Mouse (Mus musculus) monocyte, adult 5-6 weeks (primary cell): Measurements from ENCODE around the gene Bglap3. TPM values are rescaled to one million over a fixed set of nuclear protein-coding genes. Genes with fewer than 3 reads are reported as not detected.
"Not testable (repeated sequence)": the region's sequence is repeated elsewhere in the genome, so short reads cannot be mapped to it uniquely, and the experiment has no call there.

Experiments
- ATAC-seq: fragments of 153-309, 156-312 bp; replicated peaks from 2 replicates; pipeline ENCODE4 v1.8.0; 2017; ENCODE audit warnings: mild to moderate bottlenecking; ENCODE audit not compliant: low TSS enrichment, insufficient number of reproducible peaks, severe bottlenecking, poor library complexity, low FRiP score
- total RNA-seq: library from RNA; stranded (forward); fragments of 200-1000, 200-491, 200-594 nt; gene quantifications from 3 replicates; pipeline ENCODE4 v1.2.3, GENCODE M21; 2017

Bglap3 gene
- not detected in 3 replicates for total RNA-seq

DNA sequence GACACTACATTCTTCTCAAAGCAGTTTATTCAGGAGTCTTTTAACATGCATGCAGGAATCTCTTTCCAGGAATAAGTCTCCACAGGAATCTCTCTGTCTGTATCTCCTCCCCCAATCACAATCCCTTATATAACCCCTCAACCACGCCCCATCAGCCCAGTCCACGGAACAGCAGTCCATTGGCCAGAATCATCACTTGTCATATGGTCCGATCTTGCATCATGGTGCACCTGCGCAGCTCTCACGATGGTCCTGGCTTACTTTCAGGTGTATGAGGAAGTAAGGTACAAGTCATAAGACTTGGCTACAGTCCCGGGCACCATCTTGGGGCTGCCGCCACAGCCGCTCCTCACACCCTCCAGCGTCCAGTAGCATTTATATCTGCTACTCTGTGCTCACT, at the start of gene Bglap3:
Gene Bglap3 (minus strand): TSS at position 101 of the 400 bp plus-strand sequence.
- ATAC-seq = not testable (repeated sequence)

DNA sequence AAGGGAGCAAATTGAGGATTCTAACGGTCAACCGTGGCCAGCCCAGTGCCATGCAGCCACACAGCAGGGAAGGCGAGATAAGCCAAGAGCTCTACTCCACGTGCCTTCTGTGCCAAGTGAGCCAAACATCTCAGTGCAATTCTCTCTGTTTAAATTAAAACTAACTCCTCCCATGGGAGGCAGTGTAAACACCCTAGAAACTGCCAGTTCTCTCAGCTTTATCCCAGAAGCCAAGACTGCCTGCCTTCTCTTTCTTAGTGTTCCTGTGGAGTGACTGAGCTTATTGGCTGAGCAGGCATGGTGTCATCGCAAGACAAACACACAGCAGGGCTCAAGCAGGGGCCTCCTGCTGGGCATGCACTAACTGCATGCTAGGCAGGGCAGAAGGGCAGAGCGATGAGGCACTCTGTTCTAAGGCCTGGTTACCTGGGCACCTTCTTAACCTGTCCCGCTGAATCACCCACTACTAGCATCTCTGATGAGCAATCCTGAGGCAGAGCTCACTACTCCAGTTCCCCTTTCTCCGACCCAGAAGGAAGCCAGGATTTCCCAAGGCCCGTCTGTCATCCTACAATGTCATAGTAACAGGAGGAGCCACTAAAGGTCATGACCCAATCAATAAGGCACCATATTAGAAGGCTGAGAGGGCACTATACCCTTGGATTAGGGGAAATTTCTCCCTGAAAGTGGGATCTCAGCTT, 49.6 kb upstream of the Bglap3 start:
- ATAC-seq = peak; percentile 51

DNA sequence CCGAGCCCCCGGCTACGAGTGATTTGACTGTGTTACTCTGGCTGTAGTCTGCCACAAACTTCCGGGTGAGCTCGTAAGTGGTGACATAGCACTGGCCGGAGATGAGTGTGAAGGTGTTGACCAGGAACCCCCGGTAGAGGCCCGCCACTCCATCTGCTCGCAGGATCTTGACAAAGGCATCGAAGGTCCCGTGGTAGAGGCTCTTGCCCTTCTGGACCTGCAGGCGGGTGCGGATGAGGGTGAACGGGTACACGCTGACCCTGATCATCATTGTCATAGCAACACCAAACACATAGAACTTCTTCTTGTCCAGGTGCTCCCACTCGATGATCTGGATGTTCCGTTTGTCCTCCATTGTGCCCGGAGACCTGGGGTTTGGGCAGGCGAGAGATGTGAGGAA, 48.2 kb upstream of the Bglap3 start:
- no peak for ATAC-seq

DNA sequence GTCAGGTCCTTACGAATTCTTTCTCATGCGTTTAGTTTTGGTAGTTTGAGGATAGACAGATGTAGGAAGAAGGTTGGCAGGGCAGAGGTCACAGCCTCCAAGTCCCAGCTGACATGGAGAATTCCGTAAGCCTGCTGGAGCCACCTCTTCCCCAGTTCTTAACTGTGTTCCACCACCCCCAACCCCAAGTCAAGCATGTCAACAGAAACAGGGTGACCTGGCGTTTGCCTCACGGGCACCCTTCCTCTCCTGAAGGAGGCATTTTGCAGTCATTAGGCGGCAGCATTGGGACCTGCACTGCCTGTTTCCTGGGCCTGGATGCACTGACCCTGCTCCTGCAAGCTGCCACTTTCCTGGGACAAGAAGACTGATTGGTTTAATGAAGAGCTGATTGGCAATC, 45.5 kb upstream of the Bglap3 start:
- no peak for ATAC-seq

DNA sequence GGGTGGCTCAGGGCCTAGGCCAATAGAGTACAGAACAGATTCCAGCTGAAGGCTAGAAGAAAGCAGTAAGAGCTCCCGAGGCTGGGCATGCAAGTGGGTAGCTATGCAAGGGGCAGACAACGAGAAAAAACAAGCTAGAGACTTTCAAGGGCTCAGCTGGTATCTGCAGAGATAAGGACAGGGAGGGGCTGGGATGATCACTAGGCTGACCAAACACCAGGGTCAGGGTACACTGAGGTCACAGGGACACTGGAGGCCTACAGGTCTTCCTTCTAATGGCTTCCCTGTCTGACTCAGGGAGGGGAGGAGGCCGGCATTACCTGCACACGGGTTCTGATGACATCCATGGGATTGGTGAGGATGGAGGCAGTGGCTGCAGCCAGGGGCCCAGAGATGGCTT, 43.1 kb upstream of the Bglap3 start:
- no peak for ATAC-seq

DNA sequence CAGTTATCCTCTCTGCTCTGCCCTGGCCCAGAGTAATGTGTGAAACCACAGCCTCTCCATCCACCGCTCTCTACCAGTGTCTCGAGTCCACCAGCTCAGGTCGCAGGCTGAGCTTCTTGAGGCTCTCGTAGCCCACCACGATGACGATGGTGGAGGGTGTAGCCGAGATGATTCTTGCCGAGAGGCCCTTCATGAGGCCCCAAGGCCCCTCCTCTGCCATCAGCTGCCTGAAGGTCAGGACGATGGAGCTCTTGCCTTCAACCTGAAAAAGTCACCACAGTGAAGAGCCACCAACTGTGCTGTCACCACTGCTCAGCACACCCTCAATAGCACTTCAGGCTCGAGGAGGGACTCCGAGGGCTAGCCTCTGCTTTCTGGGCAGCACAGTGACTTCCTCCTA, 40.1 kb upstream of the Bglap3 start:
- no peak for ATAC-seq

DNA sequence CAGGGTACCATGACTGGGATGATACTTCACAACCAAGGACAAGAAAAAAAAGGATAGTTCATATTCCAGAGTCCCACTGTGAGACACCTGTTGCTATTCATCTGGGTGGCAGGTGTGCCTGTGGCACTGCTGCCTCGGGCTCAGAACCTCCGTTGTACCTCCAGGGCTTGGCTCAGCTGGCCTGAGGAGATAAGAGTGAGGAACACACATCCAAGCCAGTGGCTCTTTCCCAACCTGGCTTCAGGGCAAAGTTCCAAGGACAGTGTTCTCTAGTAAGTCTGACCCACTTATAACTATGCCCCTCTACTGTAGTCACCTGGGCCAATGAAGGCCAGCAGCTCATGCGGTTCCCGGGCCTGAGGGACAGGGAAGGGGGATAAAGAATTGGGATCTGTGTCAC, 39.1 kb upstream of the Bglap3 start:
- ATAC-seq = no peak

DNA sequence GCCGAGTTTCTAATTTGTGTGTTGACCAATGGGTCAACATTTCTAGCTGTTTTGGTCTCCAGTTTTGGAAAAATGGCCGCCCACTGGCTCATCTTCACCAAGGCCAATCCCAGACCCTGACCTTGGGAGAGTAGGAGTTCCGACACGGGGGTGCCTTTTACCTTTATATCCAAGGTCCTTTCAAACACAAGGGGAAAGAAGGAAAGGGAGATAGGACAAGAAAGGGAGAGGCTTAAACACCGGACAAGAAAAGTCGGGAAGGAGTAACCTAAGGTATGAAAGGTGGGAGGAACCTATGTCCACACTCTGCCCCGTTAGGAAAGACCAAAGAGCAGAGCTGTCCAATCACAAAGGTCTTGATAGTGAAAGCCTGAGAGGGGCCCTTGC, 38.1 kb upstream of the Bglap3 start:
- no peak for ATAC-seq

DNA sequence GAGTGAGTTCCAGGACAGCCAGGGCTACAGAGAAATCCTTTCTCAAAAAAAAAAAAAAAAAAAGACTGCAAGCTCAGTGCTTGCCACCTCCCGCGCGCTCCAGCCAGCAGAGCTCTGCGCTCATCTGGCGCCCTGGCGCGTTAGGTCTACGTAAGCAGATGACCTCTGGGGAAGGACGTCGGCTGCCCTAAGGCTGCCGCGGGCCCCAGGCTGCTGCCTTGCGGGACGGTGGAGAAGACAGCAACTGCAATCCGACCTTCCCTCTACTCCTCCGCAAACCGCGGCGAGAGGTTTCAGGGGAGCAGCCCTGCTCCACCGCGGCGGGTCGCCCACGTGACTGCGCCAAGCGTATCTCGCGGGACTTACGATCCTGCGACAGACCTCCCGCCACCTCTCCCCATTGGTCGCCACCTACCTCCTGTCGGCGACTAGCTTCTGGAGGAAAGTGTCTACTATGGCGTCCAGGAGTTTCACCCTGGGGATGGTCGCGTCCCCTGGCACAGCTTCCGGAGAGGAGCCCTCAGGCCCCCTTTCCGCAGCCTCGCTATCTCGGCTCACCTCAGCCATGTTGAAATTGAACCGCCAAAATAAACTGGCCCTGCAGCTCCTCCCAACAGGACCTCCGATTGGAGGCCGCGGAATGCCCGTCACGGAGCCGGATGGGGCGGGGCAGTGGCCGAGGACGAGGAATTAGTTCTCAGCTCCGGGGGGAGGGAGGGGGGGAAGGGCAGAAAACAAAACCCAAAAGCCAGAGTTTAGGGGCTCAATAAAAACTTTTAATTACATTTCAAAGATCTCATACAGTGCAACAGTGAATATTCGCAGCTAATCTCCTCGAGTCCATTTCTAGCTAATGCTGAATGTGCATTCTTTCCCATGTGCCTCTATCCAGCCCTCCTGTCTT, 37.5 kb upstream of the Bglap3 start, which contains the start of gene Pmf1:
Gene Pmf1 (minus strand): TSS at position 591 of the 904 bp plus-strand sequence.
- ATAC-seq = peak; percentile 82

DNA sequence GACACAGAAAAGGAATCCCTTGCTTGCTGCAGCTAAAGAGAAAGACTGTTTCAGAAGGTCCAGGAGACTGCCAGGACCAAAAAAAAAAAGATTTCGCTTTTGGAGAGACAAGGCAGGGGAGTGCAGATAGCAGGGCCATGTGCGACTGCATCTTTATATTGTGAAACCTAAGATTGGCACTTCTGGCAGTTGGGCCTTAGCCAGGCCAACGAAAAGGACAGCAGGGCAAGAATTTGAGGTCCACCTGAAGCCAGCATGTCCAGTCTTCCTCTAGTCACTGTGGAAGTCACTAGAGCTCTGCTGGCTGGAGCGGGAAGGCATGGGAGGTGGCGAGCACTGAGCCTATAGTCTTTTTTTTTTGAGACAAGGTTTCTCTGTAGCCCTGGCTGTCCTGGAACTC, 36.4 kb upstream of the Bglap3 start:
- no peak for ATAC-seq

DNA sequence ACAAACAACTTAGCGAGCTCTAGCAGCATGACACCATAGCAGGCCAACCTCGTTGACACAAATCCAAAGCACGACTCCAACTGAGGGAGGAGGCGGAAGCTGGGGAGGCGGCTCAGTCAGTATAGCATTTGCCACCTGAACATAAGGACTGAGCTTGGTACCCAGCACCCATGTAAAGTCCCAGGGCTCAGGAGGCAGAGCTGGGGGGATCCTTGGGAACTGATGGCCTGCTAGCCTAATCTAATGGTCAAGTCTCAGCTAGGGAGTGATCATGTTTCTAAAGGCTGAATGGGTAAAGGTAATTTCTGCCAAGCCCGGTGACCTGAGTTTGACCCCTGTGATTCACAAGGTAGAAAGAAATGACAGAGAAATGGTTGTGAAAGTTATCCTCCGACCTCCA, 35.0 kb upstream of the Bglap3 start:
- ATAC-seq = no peak

DNA sequence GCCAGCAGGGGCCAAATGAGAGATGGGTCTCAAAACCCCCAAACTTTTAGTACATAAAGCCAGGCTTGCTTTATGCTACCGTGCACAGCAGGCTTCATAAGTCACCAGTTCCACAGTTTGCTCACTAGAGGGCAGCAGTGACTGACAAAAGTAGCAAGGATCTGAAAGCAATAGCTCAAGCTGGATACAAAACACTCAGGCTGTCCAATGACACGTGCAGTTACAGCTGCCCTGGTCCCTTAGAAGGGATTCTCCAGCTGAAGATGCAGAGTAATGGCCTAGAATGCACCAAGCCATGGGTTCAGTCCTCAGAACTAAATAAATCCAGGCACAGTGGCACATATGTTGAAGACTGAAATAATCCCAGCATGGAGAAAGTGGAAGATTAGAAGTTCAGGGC, 34.5 kb upstream of the Bglap3 start:
- peak; percentile 57 for ATAC-seq

DNA sequence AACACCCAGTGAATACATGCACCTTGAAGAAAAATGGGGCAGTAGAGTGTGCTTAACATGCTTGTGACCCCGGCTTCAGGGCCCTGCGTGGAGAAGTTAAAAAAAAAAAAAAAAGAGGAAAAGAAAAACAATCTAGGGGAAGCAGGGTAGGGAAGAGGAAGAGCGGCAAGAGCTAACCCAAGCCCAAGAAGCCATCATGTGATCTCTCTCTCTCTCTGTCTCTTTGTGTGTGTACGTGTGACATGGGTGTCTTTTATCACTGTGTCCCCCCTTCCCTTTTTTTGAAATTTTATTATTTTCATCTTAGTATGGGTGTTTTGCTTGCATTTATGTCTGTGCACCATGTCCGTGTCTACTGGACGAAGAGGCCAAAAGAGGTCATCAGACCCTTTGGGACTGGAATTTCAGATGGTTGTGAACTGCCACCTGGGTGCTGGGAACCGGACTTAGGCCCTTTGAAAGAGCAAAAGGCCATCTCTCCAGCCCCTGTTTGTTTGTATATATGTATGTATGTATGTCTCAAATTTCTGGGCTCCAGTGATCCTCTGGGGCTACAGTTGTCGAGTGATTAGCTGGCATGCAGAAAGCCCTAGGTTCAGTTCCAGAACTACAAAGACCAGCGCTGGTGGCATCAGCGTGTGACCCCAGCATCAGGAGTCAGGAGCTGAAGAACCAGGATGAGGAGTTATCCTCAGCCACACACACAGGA, 31.1 kb upstream of the Bglap3 start:
- ATAC-seq = peak; percentile 61; the same call in 1 of the 2 replicates

DNA sequence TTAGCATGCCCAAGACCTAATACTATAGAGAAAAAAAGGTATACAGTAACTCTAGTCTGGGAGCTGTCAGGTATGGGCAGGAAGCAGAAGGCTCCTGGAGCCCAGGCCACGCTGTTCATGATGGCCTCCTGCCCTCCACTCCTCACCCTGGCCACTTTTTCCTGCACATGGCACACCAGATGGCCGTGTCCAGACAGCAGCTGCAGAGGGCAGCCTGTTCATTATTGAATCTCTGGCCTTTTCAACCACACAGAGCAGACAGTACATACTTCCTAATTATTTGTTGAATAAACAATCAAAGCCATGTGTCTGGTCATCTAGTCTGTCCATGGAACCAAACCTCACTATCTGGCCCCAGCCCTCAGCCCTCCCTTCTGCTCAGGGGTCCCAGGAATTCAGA, 26.1 kb upstream of the Bglap3 start:
- ATAC-seq = no peak

DNA sequence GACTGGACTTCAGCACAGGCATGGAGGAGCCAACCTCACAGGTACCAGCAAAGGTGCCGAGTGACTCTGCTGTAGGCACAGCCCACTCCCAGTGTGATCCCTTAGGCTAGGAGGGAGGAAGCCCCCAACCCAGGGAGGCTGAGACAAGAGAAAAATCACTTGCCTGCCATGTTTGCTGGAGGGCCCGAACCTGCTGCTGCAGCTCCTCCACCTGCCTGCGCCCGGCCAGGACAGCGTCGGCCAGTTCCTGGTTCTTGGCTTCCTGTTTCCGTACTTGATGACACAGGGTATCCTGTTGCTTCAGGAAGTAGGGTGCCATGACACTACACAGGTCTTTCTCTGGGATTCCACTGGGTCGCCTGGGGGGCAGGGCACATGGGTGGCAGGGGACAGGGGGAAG, 23.2 kb upstream of the Bglap3 start:
- no peak for ATAC-seq

DNA sequence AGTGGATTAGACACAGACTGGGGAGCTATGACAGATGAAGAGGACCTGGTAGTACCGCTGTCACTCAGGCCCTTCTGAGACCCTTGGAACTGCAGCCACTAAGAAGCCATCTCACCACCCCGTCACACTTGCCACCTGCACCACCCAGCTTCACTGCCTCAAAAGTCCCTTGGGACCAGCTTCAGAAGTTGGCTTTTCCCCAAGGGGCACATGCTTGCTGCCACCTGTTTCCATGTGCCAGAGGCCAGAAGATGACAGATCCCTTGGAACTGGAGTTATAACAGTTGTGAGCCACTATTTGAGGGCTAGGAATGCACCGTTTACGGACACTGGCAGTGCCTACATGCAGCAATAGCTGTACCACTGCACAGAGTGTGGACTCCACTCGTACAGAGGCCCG, 22.7 kb upstream of the Bglap3 start:
- ATAC-seq = 0 out of 2 replicates have a peak, but pooled peaks have one; percentile 11

DNA sequence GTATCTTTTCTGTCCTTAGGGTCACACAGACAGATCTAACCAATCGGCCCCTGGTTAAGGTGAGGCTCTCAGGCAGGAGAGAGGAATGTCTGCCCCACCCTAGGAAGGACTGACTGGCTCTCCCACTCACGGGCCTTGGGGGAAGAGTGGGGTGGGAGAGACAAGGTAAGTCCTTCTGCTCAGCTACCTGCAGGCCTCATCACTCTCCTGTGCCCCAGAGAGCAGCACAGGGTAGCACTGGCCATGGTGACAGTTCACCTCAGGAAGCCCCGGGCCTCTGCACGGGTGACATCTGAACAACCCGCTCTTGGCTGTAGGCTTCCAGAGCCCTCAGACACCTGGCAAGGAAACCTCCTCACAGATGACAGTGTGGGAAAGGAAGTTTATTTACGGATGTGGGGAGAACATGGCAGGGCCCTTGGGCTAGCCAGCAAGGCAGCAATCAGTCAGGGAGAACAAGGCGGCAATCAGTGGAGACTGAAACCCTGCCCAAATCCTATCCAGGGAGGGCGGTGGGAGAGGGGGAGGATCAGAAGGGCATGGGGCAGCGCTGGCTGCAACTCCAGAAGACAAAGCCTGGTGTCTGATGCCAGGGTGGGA, 21.3 kb upstream of the Bglap3 start:
- ATAC-seq = no peak

DNA sequence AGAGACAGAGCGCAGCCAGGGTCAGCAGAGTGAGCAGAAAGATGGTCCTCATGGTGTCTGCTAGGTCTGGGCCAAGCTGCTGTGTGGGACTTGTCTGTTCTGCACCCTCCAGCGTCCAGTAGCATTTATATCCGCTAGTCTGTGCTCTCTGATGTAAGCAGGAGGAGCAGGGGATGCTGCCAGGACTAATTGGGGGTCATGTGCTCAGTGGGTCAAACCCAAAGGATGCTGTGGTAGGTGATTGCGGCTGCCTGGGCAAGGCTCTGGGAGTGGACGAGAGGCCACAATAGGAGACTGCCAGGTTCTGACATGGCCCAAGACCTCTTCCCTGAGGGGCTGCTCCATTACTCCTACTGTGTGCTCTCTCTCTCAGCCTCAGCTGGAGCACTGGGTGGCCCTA, 11.8 kb upstream of the Bglap3 start, which contains the start of gene Bglap:
Gene Bglap (minus strand): TSS at position 101 of the 400 bp plus-strand sequence.
- 0 out of 2 replicates have a peak, but pooled peaks have one; percentile 20 for ATAC-seq

DNA sequence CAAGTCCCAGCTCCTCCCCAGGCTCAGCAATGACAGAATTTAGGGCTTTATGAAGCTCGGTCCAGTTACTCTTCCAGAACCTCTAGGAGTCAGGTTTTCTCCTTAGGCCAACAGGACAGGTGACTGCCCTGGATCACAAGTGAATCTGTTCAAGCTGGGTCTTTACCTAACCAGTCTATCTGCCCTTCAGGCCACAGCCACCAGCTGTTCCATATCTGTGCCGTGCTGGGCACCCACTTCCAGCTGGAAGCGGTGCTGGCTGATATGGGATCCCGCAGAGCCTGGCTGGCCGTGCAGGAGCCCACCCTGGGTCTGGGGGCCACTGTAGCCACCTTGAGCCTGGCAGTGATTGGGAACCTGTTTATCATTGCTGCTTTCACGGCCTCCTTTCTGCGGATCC, 9.8 kb upstream of the Bglap3 start:
- ATAC-seq = not testable (repeated sequence)
